Mouse (Mus musculus) urinary bladder, postnatal 10 days (tissue): Measurements from ENCODE around the gene Micall2.
"Not testable (repeated sequence)": the region's sequence is repeated elsewhere in the genome, so short reads cannot be mapped to it uniquely, and the experiment has no call there.

Experiments used
- DNase-seq: peaks from one replicate; pipeline ENCODE4 v3.0.0; 2022; ENCODE audit warnings: low spot score

The Micall2 gene

DNA sequence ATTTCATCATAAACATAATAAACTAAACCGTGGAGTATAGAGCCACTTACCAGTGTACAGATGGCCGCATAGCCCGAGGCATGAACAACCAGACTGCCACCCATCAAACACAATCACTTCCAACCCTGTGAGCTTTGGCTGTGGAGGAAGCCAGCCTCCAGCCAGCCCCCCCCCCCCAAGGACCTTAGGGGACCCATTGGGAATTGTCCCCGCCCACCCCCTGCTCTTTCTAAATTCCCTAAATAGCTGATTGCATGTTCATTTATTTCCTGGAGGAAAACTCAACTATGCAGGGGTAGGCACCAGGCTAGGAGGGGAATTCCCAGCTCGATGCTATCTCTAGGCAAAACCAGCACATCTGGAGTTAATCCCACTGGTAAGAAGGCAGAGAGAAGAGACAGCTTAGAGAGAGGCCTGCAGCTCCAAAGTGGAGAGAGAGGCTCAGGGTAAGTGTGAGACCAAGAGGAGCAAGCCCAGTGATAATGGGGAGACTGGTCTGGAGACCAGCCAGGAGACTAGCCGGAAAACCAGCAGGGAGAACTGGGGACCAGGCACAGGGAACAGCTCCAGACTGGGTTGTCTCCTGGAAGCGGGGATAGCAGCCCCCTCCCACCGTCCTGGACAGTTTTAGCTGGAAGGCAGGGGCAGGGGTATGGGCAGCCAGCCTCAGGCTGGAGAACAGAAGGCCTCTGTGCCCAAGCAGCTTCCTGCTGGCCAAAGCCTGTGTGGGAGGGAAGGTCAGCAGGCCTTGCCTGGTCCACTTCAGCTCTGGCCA is 5.2 kb downstream of the Micall2 start:
- DNase-seq, result no peak

DNA sequence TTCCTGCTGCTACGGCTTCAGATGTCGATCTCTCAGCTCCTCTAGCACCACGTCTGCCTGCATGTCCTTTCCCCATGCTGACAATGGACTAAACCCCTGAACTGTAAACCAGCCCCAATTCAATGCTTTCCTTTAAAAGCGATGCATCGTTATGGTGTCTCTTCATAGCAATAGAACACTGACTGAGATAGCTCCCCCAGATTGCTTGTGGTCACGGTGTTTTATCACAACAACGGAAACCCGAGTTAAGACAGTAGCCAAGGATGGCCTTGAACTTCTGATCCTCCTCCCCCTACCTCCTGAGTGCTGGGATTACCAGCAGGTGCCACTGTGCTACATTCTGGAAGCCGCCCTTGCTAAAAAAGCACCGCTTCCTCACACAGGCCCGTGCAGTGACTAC is 8.9 kb downstream of the Micall2 start:
- no peak for DNase-seq

DNA sequence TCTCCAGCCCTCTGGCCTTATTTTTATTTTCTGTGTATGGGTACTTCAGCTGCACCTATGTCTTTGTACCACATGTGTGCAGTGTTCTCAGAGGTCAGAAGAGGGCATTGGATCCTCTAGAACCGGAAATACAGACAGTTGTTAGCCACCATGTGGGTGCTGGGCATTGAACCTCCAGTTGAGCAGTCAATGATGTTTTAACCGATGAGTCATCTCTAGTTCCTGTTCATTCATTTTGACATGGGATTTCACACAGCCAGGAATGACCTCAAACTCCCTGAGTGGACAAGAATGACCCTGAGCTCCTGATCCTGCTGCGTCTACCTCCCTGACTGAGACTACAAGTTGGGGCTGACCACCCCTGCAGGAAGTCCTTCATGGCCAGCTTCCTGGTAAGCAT is 9.9 kb downstream of the Micall2 start:
- DNase-seq, result no peak

DNA sequence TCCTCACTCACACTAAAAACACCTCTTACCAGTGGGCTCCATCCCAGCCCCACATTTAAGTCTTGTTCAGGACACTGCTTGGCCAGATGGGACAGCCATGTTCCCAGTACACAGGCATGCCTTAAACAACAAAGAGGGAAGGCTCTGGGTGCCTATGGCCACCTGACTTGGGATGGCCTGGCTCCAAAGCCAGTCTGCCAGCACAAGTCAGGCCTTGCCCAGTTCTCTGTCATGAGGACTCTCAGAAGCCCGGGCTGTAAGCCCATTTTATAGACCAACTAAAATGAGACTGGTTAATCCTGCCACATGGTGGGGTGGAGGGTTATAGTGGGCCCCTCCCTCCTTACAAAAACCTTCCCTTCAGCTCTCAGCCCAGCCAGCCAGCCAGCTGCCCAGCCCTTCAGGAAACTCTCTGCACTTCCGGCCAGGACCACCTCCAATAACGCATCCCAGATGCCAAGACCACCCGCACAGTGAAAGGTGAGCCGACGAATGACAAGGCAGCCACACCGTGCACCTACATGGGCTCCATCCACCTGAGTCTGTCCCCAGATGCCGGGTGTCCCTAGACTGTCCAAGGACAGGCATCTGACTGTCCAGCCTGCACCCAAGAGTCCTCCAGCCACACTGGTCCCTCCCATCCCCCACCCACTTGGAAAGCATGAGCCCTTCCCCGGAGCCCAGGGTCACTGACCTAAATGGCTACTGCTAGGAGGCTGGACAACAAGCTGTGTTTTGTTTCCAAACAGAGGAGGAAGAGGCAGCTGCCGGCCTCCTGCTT is 11.6 kb downstream of the Micall2 start:
- DNase-seq, result no peak

DNA sequence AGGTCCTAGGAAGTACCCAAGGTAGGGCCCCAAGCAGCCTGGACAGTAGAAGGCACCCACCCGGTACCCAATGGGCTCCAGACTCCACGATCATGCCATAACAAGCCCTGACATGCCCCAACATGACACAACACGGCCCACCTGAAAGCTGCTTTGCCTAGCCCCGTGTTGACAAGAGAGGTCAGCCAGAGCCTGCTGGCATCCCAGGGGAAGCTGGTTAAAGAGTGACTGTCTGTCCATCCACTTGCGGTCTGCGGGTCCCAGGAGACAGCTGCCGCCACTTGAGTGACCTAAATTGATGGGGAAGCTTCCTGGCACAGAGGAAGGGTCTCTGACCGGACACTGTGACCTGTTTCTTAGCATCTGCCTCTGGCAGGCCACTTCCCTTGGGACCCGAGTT is 13.0 kb downstream of the Micall2 start:
- no peak for DNase-seq

DNA sequence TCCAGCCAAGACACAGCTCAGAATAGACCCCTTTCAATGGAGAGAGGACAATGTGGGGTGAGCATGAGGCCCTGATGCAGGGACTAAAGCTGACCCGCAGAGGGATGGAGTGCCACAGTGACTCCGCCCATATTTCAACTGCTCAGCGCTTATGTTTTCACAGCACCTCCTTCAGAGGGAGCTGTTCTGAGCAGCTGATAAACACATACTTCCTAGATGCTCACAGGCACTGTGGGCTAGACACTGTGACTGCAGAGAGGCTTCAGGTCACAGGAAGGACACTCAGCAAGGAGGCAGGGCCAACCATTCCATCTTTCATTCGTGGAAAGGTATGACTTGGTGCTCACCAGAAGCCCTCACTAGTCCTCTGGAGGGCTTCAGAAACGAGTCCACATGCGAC is 13.4 kb downstream of the Micall2 start:
- DNase-seq, result no peak

DNA sequence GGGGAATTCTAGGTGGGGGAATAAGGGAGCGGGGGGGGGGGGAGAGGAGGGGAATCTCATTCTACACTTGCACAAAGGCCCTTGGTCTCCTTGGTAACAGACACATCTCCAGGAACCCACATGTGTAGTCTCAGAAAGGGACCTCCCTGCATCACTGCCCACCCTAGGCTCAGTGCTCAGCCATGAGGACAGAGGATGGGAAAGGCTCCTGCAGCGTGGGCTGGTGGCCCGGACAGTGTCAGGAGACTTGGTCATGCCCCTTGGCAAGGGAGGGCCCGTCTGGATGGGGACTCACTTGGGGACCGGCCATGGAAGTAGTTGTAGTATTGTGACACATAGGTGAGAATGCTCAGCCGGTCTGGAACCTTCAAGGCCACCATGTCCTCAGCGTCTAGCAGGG is 17.2 kb downstream of the Micall2 start:
- DNase-seq, result no peak

DNA sequence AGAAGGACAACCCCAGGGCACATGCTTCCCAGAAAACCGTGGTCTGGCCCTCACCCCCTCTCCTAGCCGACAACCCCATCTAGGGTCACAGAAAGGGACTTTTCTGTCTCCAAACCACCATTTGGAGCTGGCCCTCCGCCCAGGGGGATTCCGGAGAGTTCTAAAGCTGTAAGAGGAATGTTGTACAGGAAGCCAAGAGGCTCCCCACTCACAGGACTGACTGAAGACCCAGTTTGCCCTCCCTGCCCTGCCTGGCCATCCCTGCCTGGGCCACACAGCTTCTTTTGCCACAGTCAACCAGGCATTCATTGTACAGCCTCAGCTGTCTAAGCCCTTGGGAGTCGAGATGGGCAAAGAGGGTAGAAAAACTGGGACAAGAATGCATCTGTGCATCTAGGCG is 17.6 kb downstream of the Micall2 start:
- DNase-seq, result no peak

DNA sequence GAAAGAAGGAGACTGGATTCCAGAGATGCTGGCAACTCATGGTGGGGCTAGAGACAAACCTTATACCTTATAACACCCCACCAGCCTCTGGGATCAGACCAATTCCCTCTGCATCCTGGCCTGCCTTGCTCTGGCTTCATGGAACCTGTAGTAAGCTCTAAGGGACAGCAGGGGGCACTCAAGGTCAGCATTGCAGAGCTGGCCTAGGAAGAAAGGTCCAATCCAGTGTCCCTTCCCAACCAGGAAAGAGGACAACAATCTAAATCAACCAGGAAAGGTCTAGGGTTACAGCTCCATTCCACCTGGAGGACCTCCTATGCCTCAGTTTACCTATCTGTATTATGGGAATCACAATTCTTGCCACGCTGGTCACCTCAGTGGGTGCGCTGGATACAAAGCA is 18.4 kb downstream of the Micall2 start:
- DNase-seq, result no peak

DNA sequence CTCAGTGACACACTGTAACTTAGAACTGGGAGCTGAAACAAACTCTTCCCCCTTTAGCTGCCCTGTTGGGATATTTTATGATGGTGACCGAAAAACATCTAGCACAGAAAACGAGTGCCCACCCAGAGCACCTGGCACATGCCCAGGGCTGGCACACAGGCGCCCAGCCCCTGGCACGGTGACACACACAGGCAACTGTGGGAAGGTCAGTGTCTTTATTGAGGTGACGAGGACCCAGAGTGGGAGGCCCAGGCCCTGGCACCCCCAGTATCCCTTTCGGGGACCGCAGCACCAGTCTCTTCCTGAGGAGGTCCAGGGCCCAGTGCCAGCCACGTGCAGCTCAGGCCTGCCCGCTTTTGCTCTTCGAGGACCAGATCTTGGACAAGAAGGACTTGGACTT is 29.6 kb downstream of the Micall2 start:
- no peak for DNase-seq

DNA sequence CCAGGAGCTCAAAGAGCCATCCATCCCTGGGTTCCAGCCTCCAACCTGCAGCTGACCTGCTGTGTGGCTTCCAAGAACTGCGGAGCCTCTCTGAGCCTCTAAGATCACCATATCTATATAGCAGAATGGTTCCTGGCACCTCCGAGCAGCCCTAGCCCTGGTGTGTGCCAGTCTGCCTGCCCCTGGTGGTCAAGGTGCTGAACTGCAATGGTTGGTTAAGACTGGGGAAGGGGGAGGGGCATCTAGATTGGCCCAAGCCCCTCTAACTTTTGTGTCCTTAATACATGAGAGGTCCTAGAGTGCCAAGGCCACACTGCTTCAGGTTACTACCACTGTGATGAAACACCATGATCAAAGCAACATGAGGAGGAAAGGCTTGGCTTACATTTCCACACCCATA is 33.2 kb downstream of the Micall2 start:
- no peak for DNase-seq

DNA sequence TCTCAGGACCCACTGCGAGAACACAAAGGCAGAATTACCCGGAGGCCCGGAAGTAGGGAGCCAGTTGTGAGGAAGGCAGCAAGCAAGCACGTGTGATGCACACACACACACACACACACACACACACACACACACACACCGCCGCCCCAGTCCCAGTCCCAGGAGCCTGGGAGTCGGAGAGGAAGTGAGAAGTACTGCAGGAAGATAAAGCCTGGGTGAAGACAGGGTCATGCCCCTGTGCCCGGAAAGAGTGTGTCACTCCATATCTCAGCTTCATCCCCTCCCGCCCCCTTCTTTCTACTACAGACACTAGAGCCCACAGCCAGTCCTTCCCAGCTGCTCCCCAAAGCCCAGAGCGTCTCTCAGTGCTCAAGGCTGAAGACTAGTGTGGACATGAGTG is 33.9 kb downstream of the Micall2 start:
- DNase-seq, result no peak

DNA sequence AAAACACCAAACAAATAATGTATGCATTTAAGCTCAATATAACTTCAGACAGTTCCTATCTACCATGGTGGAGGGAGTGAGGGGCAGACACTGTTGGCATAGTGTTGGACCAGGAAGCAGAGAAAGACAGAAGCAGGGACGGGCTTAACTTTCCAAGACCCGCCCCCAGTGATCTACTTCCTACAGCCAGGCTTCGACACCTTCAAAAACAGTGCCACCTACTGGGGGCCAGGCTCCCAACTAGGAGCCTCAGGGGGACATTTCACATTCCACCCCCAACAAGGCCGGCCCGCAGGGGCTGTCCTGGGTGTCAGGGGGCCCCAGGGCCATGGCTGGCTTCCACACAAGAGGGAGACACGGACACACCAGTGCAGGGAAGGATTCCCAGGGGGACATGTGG is 39.2 kb downstream of the Micall2 start:
- DNase-seq, result no peak

DNA sequence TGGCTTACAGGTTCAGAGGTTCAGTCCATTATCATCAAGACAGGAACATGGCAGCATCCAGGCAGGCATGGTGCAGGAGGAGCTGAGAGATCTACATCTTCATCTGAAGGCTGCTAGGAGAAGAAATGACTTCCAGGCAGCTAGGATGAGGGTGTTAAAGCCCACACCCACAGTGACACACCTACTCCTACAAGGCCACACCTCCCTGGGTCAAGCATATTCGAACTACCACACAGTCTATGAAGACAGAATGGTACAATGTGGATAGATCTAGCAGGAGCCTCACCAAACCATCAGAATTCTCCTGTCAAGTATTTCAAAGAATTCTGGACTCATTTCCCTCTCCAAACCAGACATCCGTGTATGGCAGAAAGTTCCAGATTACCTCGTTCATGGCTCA is 40.3 kb downstream of the Micall2 start:
- not testable (repeated sequence) for DNase-seq

DNA sequence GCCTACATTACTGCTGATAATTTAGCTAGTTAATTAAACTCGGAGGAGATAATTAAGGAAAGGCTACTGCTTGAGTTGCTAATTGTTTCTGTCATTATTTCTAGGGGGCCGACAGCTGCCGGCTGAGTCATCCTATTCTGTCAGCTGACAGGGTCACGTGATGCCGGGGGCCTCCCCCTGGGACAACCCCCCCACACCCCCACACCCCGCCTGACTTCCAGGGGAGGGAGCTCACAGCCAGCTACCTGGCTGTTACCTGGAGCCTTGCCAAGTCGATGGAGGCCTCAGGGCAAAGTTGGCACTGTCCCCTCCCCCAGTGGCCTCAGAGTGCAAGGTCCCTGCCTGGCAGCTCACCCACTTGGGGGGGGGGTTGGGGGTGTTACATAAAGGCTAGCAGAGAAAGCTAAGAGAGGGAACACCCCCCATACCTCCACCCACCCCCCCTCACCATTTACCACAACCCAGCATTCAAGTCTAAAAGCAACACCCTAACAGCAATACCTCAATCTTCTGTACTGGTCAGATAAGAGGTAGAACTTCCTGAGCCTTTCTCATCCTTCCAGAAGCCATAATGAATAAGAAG is 41.1 kb downstream of the Micall2 start:
- DNase-seq, result no peak

DNA sequence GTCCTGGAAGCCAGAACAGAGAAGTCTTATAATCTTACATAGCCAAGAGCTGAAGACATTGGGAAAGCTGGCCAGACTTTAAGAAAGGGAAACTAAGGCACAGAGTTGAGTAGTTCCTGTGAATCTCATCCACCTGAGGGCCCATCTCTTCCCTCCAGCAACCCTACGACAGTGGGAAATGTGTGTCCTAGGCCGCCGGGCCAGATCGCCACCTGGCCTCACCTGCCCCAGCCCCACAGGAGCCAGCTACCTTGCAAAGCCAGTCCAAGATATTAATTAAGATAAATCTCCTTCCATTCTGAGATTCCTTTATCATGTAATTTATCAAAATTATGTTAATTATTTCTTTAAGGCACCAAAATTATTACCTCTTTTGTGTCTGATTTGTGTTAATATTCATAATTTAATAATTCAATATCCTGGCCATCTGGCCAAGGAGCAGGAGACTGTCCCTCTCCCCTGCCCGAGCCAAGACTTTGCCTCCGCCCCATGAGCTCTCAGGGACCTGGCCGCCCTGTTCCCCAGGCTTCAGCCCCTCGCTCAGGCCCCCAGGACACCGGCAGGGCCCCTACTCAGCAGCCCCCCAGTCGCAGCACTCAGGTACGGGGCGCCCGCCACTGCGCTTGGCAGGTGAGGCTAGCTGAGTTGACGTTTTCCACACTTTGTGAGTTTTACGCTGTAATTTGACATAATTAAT is 41.7 kb downstream of the Micall2 start:
- no peak for DNase-seq

DNA sequence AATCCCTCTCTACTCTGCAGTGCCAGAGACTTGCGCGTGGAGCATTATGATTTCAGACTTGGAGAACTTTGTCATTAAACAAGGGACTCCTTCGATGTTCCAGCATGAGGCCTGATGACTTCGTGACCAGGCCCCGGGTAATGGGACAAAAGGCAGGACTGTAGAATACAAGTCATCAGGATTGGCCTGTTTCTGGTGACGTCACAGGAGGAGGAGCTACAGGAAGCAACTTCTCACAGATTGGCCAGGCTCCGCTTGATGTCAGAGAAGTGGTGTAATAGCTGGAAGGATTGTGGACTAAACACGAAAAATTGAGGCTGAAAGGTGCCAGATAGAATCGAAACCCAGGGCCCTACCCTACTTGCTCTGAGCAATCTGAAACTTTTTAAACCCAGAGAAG is 45.3 kb downstream of the Micall2 start:
- DNase-seq, result no peak

DNA sequence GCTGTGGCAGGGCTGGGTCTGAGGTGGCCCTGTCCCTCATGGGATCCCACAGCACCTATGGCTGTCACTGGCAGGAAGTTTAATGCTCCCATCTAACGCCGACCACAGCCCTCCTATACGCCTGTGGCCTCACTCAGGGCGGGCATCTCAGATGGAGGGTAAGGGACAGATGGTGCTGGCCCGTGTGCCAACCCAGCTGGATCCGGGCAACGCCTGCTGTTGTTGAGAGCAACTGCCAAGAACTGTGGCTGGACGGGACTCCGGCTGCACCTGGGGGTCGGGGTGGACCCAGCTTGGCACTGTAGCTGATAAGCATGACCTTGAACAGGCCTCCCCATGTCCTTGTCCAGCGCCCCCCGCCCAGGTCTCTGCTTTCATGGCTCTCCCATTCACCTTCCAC is 47.8 kb downstream of the Micall2 start:
- DNase-seq, result no peak

DNA sequence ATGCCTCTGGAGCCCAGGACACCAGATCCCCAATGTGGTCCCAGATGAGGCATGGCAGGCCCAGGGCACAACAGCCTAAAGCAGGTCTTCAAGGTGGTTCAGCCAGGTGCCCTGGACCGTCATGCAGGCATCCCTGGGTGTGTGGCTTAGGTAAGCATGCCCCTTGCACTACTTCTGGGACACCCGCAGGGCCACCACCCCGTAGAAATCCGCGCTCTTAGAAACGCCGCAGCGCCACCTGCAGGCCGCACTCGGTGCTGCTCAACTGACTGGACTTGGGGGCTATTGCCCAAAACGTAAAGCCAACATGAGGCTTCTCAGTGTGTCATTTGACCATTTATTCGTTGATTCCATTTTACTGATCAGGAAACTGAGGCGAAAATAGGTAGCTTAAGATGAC is 48.5 kb downstream of the Micall2 start:
- no peak for DNase-seq

DNA sequence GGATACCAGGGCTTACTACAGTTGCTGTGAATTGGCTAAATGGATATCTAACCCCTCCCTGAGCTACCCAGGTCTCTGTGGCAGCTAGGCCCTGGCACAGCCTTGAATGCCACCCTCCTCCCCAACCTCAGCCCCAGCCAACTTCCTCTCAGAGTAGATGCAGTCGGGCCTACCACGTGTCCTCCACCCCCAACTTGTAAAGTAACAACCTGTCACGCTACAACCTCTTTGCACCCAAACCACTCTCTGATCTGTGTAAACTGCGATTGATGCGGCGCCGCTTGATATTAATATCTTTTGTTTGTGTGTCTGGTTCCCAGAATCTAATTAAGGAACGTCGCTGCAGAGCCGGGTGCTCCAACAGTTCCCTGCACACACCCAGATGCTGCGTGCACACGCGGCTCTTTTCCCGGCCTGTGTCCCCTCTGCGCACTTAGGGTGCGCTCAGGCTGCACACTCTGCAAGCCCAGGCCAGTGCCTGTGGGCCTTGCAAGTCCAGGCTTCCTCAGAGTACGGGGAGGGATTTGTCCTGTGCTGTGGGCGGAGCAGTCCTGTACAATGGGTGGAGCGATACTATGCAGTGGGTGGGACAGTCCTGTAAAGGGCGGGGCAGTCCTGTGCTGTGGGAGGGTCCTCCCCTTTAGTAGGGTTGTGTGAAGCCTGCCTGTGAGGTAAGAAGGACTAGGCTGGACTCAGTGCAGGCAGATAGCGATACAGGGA is 49.4 kb downstream of the Micall2 start:
- DNase-seq, result no peak

DNA sequence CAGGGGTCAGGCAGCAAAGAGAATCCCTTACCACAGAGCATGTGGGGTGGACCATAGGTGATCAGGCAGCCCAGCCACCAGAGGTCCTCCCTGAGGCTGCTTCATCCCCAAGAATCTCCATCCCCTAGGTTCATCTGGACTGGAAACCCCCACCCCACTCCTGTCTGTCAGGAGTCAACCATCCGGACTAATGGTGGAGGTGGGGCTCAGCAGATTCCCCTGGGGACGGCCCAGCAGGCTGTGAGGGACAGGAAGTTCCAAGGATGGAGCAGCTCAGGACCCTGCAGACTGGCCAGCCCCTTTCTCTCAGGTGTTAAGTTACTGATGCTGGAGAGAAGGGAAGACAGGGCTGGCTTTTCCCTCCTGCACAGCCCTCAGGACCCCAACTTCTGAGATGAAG is 52.9 kb downstream of the Micall2 start:
- no peak for DNase-seq

DNA sequence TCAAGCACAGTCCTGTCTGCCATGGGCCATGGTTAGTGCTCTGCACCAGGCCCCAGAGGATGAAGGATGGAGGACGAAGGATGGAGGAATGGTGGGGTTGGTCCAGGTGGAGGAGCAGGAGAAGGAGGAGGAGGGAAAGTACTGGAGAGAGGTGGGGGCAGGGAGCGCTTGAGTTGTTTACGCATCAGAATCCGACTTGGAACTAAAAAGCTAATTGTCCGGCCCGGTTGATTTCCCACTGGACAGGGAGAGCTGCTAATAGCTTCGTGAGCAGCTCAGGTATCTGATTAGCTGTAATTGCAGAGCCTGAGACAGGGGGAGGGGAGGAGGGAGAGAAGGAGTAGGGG is 53.5 kb downstream of the Micall2 start:
- DNase-seq, result no peak
